15 mouse cellular contexts compared by ENCODE assay signal in genomic region chr11:106974440-106974839, GRCm38 (mm10). TPM values are rescaled to one million over a fixed set of nuclear protein-coding genes. Genes with fewer than 3 reads are reported as not detected.
A peak's percentile ranks its signal among the peaks of the same experiment; 100 is the strongest.
DNase-seq lines count a peak whose midpoint lies in the region; ATAC-seq and TF ChIP-seq lines count a peak whose summit lies in the region.
"Had no signal": no experiment of that assay in that cellular context is flagged by ENCODE, and none has a peak within 500 bp of the region (broad histone marks: within the 10 kb centered on the region; RNA-seq: fewer than 3 reads in every experiment).

No protein-coding gene starts in this region.

- 85% methylated on average over 2 of the region's 2 CpGs for WGBS in hindbrain, postnatal 0 days
- WGBS in hindbrain, embryonic 11.5 days, result 74% methylated on average over 2 of the region's 2 CpGs
- WGBS in thymus, adult 2 months, result 89% methylated on average over 2 of the region's 2 CpGs

- no peaks in the 10 kb centered on the region for H3K27me3 ChIP-seq in hindbrain, postnatal 0 days (ENCODE audit: insufficient read depth, low read length)
- H3K27me3 ChIP-seq in hindbrain, embryonic 11.5 days (ENCODE audit: control insufficient read depth, insufficient read depth, low read length), result no peaks in the 10 kb centered on the region
- no peaks in the 10 kb centered on the region for H3K27me3 ChIP-seq in thymus, adult 2 months (ENCODE audit: control insufficient read depth, insufficient read depth, low read length)
- H3K27me3 ChIP-seq: heart, embryonic 13.5 days; hindbrain, embryonic 13.5 days had no signal

- no peak overlapping the region for H3K4me3 ChIP-seq in hindbrain, postnatal 0 days (ENCODE audit: low read length)
- H3K4me3 ChIP-seq in hindbrain, embryonic 11.5 days (ENCODE audit: low read depth, low read length), result no peak overlapping the region
- no peak overlapping the region for H3K4me3 ChIP-seq in thymus, adult 2 months (ENCODE audit: control insufficient read depth, insufficient read depth, low read length)
- H3K4me3 ChIP-seq: forebrain, embryonic 10.5 days; heart, embryonic 13.5 days; hindbrain, embryonic 13.5 days had no signal

- DNase-seq in hindbrain, postnatal 0 days (ENCODE audit: low spot score), result peak; percentile 10
- no peak for DNase-seq in hindbrain, embryonic 11.5 days (ENCODE audit: low spot score)
- peak; percentile 46 for DNase-seq in thymus, postnatal 0 days (ENCODE audit: low spot score)
- no peak for DNase-seq in thymus, adult 2 months
- DNase-seq in MN1 (ENCODE audit: low spot score), result peak; percentile 26
- no peak for DNase-seq in adrenal gland, adult (ENCODE audit: inconsistent age in 2 of 2, low spot score in 1 of 2)
- no peak for DNase-seq in adrenal gland, adult 18-20 months (ENCODE audit: low spot score in 2 of 2)
- no peak for DNase-seq in heart, adult 8-10 months (ENCODE audit: low spot score)
- DNase-seq: cerebellum, adult 11-12 months; kidney, postnatal 36 days; liver; spleen, adult 18-20 months had no signal

- no peak for ATAC-seq in hindbrain, postnatal 0 days
- ATAC-seq in hindbrain, embryonic 11.5 days (ENCODE audit: low FRiP score), result no peak

- H3K27ac ChIP-seq in hindbrain, postnatal 0 days, result no peak overlapping the region
- no peak overlapping the region for H3K27ac ChIP-seq in hindbrain, embryonic 11.5 days (ENCODE audit: low read depth, low read length)
- H3K27ac ChIP-seq in thymus, adult 2 months (ENCODE audit: control insufficient read depth, insufficient read depth, low read length), result no peak overlapping the region
- H3K27ac ChIP-seq: forebrain, embryonic 10.5 days; heart, embryonic 13.5 days; hindbrain, embryonic 13.5 days had no signal

- TF ChIP-seq POLR2A in thymus, adult 2 months (IDR thresholded peaks at IDR 0.05; ENCODE audit: control insufficient read depth, extremely low read depth, insufficient read depth, low read length, poor library complexity), result no peak

- H3K4me2 ChIP-seq in hindbrain, postnatal 0 days (ENCODE audit: low read depth, low read length), result no peak overlapping the region
- H3K4me2 ChIP-seq in hindbrain, embryonic 11.5 days (replicated peaks; ENCODE audit: low read depth, low read length), result no peak overlapping the region
- H3K4me2 ChIP-seq: heart, embryonic 13.5 days; hindbrain, embryonic 13.5 days had no signal

- no peak overlapping the region for H3K9ac ChIP-seq in hindbrain, postnatal 0 days (replicated peaks; ENCODE audit: low read length)
- H3K9ac ChIP-seq in hindbrain, embryonic 11.5 days (ENCODE audit: low read depth, low read length), result no peak overlapping the region
- H3K9ac ChIP-seq: heart, embryonic 13.5 days; hindbrain, embryonic 13.5 days had no signal

- peak; percentile 39; the same call in 1 of the 2 replicates for TF ChIP-seq CTCF in hindbrain, postnatal 0 days (IDR thresholded peaks at IDR 0.05; ENCODE audit: low read depth)
- no peak for TF ChIP-seq CTCF in thymus, adult 2 months (IDR thresholded peaks at IDR 0.05; ENCODE audit: borderline replicate concordance, control insufficient read depth, extremely low read depth, insufficient read depth, low read length, poor library complexity)

- peaks cover 5% of the 10 kb centered on the region; the same call in 1 of the 2 replicates for H3K4me1 ChIP-seq in hindbrain, postnatal 0 days (ENCODE audit: insufficient read depth, low read length)
- no peaks in the 10 kb centered on the region for H3K4me1 ChIP-seq in hindbrain, embryonic 11.5 days (replicated peaks; ENCODE audit: control insufficient read depth, insufficient read depth, low read length)
- peaks cover 3% of the 10 kb centered on the region; the same call in 1 of the 2 replicates for H3K4me1 ChIP-seq in thymus, adult 2 months (replicated peaks; ENCODE audit: control insufficient read depth, insufficient read depth, low read length)
- H3K4me1 ChIP-seq: forebrain, embryonic 10.5 days; hindbrain, embryonic 13.5 days had no signal

- no peaks in the 10 kb centered on the region for H3K9me3 ChIP-seq in hindbrain, postnatal 0 days (ENCODE audit: low read length)
- no peaks in the 10 kb centered on the region for H3K9me3 ChIP-seq in hindbrain, embryonic 11.5 days (ENCODE audit: control insufficient read depth, low read length)
- H3K9me3 ChIP-seq: forebrain, embryonic 10.5 days; heart, embryonic 13.5 days; hindbrain, embryonic 13.5 days had no signal

- H3K36me3 ChIP-seq in hindbrain, postnatal 0 days (ENCODE audit: insufficient read depth, low read length), result no peaks in the 10 kb centered on the region
- H3K36me3 ChIP-seq in hindbrain, embryonic 11.5 days (ENCODE audit: control insufficient read depth, insufficient read depth, low read length), result no peaks in the 10 kb centered on the region
- H3K36me3 ChIP-seq in thymus, adult 2 months (ENCODE audit: control insufficient read depth, insufficient read depth, low read length), result no peaks in the 10 kb centered on the region
- H3K36me3 ChIP-seq: forebrain, embryonic 10.5 days; heart, embryonic 13.5 days; hindbrain, embryonic 13.5 days had no signal

RNA-seq across cellular contexts. Expression of gene Kpna2, which starts 24.9 kb away (rescaled TPM):
- 85.8 and 94.4 TPM in 2 replicates for total RNA-seq in hindbrain, postnatal 0 days (2014; rRNA removed)
- 106 and 111 TPM in 2 replicates for polyA plus RNA-seq in hindbrain, postnatal 0 days (2015; fragmentation: Nextera tagmentation; extraction: Ambion mirVana)
- polyA plus RNA-seq in hindbrain, embryonic 11.5 days (2014; fragmentation: Nextera tagmentation; extraction: Ambion mirVana), result 581 and 643 TPM in 2 replicates
- 427 and 439 TPM in 2 replicates for polyA plus RNA-seq in thymus, postnatal 0 days (2015; fragmentation: Nextera tagmentation; extraction: Ambion mirVana)
- 103 and 134 TPM in 2 replicates for polyA plus RNA-seq in thymus, adult 2 months (2012; rRNA removed)
- 10 to 100 TPM; 16.7 to 36.4 TPM for total RNA-seq in adrenal gland, adult 18-20 months (2021)
- total RNA-seq in heart, adult 8-10 months (2022), result 10 to 100 TPM; 53.9 to 86.8 (median 74.8) TPM

RNA-seq across cellular contexts. Expression of gene 1810010H24Rik, which starts 51.0 kb away (rescaled TPM):
- 6.8 and 9.7 TPM in 2 replicates for total RNA-seq in hindbrain, postnatal 0 days (2014; rRNA removed)
- polyA plus RNA-seq in hindbrain, postnatal 0 days (2015; fragmentation: Nextera tagmentation; extraction: Ambion mirVana), result 10.6 and 12.0 TPM in 2 replicates
- 2.7 and 3.3 TPM in 2 replicates for polyA plus RNA-seq in hindbrain, embryonic 11.5 days (2014; fragmentation: Nextera tagmentation; extraction: Ambion mirVana)
- 2.2 and 2.8 TPM in 2 replicates for polyA plus RNA-seq in thymus, postnatal 0 days (2015; fragmentation: Nextera tagmentation; extraction: Ambion mirVana)
- 0.97 and 1.3 TPM in 2 replicates for polyA plus RNA-seq in thymus, adult 2 months (2012; rRNA removed)
- total RNA-seq in adrenal gland, adult 18-20 months (2021), result 1 to 10 TPM; 1.2 to 3.2 TPM
- total RNA-seq in heart, adult 8-10 months (2022), result 1 to 10 TPM; 1.7 to 2.7 (median 2.1) TPM

RNA-seq across cellular contexts. Expression of gene Smurf2, which starts 53.9 kb away (rescaled TPM):
- total RNA-seq in hindbrain, postnatal 0 days (2014; rRNA removed), result 27.2 and 35.7 TPM in 2 replicates
- 8.7 TPM in 2 replicates for polyA plus RNA-seq in hindbrain, postnatal 0 days (2015; fragmentation: Nextera tagmentation; extraction: Ambion mirVana)
- polyA plus RNA-seq in hindbrain, embryonic 11.5 days (2014; fragmentation: Nextera tagmentation; extraction: Ambion mirVana), result 19.0 and 25.0 TPM in 2 replicates
- 7.3 and 8.7 TPM in 2 replicates for polyA plus RNA-seq in thymus, postnatal 0 days (2015; fragmentation: Nextera tagmentation; extraction: Ambion mirVana)
- 9.5 and 9.9 TPM in 2 replicates for polyA plus RNA-seq in thymus, adult 2 months (2012; rRNA removed)
- total RNA-seq in adrenal gland, adult 18-20 months (2021), result 10 to 100 TPM; 34.7 to 38.7 TPM
- 10 to 100 TPM; 34.0 to 40.3 (median 37.2) TPM for total RNA-seq in heart, adult 8-10 months (2022)

Comparison
In these comparisons a context has a peak if more than half of its experiments do, and no peak if none do; other contexts are left out.
1. DNase-seq: peak in hindbrain, postnatal 0 days (single experiment), thymus, postnatal 0 days (single experiment) and MN1 (single experiment); none in hindbrain, embryonic 11.5 days (single experiment), thymus, adult 2 months (single experiment), adrenal gland, adult (0 of 2), adrenal gland, adult 18-20 months (0 of 2) and heart, adult 8-10 months (single experiment).